14 mouse cellular contexts compared by ENCODE assay signal in the genomic region with DNA sequence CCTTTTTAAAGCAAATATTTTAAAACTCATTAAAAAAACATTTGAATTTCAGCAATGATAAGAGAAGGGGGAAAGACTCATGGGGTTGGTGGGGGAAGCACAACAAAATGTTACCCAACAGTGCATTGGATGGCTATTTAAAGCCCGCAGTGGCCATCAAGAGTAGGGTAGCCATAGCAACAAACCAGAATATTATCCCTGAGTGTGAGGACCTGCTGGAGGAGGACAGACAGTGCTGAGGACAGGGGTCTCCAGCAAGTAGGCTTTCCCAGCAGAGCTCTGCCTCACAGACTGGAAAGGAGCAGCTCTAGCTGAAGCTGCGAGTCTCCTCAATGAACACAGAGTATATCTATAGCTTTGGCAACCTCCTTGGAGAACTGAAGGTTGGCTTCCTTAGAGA.
"Had no signal": no experiment of that assay in that cellular context is flagged by ENCODE, and none has a peak within 500 bp of the region (broad histone marks: within the 10 kb centered on the region; RNA-seq: fewer than 3 reads in every experiment).

No protein-coding gene starts in this region.

- H3K4me1 ChIP-seq: limb, embryonic 10.5 days; liver, embryonic 15.5 days; neural tube, embryonic 13.5 days; stomach, embryonic 15.5 days had no signal

- H3K4me2 ChIP-seq: liver, embryonic 11.5 days; liver, embryonic 15.5 days; neural tube, embryonic 13.5 days; stomach, embryonic 15.5 days had no signal

- ATAC-seq: inflammation-experienced regulatory T-cells, adult 6 months; intestine, postnatal 0 days; lung, postnatal 0 days had no signal

- H3K27me3 ChIP-seq: liver, embryonic 15.5 days; neural tube, embryonic 13.5 days; stomach, embryonic 15.5 days had no signal

- H3K4me3 ChIP-seq: limb, embryonic 10.5 days; liver, embryonic 15.5 days; neural tube, embryonic 13.5 days; stomach, embryonic 15.5 days had no signal

- H3K9me3 ChIP-seq: limb, embryonic 10.5 days; liver, embryonic 15.5 days; neural tube, embryonic 13.5 days; stomach, embryonic 15.5 days had no signal

- H3K36me3 ChIP-seq: limb, embryonic 10.5 days; liver, embryonic 15.5 days; neural tube, embryonic 13.5 days; stomach, embryonic 15.5 days had no signal

- H3K27ac ChIP-seq: limb, embryonic 10.5 days; liver, embryonic 15.5 days; neural tube, embryonic 13.5 days; stomach, embryonic 15.5 days had no signal

- DNase-seq: kidney, adult 8-10 months; kidney, postnatal 25 days; lung, adult 2 months; lung, postnatal 36 days; thymus, adult 2 months; thymus, postnatal 25 days had no signal

- H3K9ac ChIP-seq: liver, embryonic 15.5 days; neural tube, embryonic 13.5 days; stomach, embryonic 15.5 days had no signal
